In the genomic region with DNA sequence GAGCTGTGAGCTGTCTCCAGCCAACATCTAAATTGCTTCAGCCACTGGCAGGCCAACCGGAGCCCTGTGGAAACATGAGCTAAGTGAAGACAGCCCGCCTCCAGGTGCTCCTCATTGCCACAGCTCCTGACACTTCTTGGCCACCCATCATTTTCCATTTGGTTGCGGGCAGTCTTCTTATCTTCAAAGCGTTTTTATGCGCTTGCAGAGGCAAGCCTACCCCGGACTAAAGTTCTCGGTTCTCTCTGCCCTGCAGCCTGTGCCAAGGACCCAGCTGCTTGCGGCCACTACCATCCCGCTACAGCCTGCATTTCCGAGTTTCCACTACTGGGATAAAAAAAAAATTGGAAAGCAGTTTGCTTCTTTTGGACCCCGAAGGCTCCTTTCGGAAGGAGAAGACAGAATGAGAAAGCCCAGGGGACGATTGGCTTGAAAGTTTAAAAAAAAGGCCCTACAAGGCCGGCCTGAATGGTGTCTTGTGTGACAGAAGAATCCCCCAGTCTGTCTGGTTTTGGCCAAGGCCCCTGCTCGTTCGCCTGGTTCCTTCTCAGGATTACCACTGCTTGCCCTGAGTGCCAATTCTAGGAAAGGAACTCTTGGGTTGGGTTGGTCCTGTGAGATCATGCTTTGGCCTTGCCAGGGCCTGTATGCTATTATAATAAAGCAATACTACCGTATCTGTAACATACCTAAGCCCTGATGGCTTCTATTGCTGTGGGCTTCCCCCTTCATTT, we compare ENCODE assay signal across 13 mouse cellular contexts.
DNase-seq lines count a peak whose midpoint lies in the region; ATAC-seq and TF ChIP-seq lines count a peak whose summit lies in the region.
"Had no signal": no experiment of that assay in that cellular context is flagged by ENCODE, and none has a peak within 500 bp of the region (broad histone marks: within the 10 kb centered on the region; RNA-seq: fewer than 3 reads in every experiment).

No protein-coding gene starts in this region.

- no peaks in the 10 kb centered on the region for H3K27me3 ChIP-seq in heart, postnatal 0 days (ENCODE audit: control insufficient read depth, insufficient read depth, low read length)
- H3K27me3 ChIP-seq: CH12.LX; liver, embryonic 15.5 days had no signal

- no peak for TF ChIP-seq CTCF in heart, postnatal 0 days (IDR thresholded peaks at IDR 0.05; ENCODE audit: low read depth)

- H3K4me3 ChIP-seq in heart, postnatal 0 days (ENCODE audit: low read depth, low read length) = no peak overlapping the region
- H3K4me3 ChIP-seq: left cerebral cortex, adult 2 months; liver, embryonic 15.5 days had no signal

- peak; percentile 53; the same call in 1 of the 2 replicates for ATAC-seq in heart, postnatal 0 days (ENCODE audit: insufficient read depth, low read depth)
- ATAC-seq: midbrain, embryonic 16.5 days had no signal

- no peaks in the 10 kb centered on the region for H3K36me3 ChIP-seq in heart, postnatal 0 days (replicated peaks; ENCODE audit: control insufficient read depth, insufficient read depth, low read length)
- H3K36me3 ChIP-seq: liver, embryonic 15.5 days had no signal

- peak; percentile 16 for DNase-seq in kidney, postnatal 10 days
- no peak for DNase-seq in kidney, postnatal 25 days
- peak; percentile 4 to 17 for DNase-seq in gastrocnemius, adult 8-10 months (ENCODE audit: low spot score in 2 of 2)
- peak; percentile 23 for DNase-seq in heart, postnatal 0 days (ENCODE audit: low spot score)
- DNase-seq in lung, postnatal 4 days = peak; percentile 23 to 67
- DNase-seq in layer of hippocampus, adult 18-20 months (ENCODE audit: low spot score in 2 of 2) = no peak
- no peak for DNase-seq in cerebellum, adult 11 months
- DNase-seq: kidney, adult 2 months; right cerebral cortex, postnatal 4 days had no signal

- peak; percentile 29; the same call in 1 of the 2 replicates for TF ChIP-seq EP300 in heart, postnatal 0 days (IDR thresholded peaks at IDR 0.05; ENCODE audit: low read depth)

- H3K27ac ChIP-seq in heart, postnatal 0 days (ENCODE audit: low read depth) = no peak overlapping the region
- H3K27ac ChIP-seq: left cerebral cortex, adult 2 months; liver, embryonic 15.5 days had no signal

- WGBS in heart, postnatal 0 days = 50% methylated on average over 17 of the region's 17 CpGs

- H3K4me2 ChIP-seq in heart, postnatal 0 days (ENCODE audit: low read depth, low read length) = no peak overlapping the region
- H3K4me2 ChIP-seq: liver, embryonic 15.5 days had no signal

- no peaks in the 10 kb centered on the region for H3K9me3 ChIP-seq in heart, postnatal 0 days (replicated peaks; ENCODE audit: control insufficient read depth, low read length)
- H3K9me3 ChIP-seq: liver, embryonic 15.5 days had no signal

- H3K9ac ChIP-seq in heart, postnatal 0 days (replicated peaks; ENCODE audit: low read depth, low read length) = no peak overlapping the region
- H3K9ac ChIP-seq: liver, embryonic 15.5 days had no signal

- no peaks in the 10 kb centered on the region for H3K4me1 ChIP-seq in heart, postnatal 0 days (ENCODE audit: control insufficient read depth, insufficient read depth)
- H3K4me1 ChIP-seq: liver, embryonic 15.5 days had no signal

Comparison
In these comparisons a context has a peak if more than half of its experiments do, and no peak if none do; other contexts are left out.
1. DNase-seq: peak in kidney, postnatal 10 days (single experiment), gastrocnemius, adult 8-10 months (2 of 2), heart, postnatal 0 days (single experiment) and lung, postnatal 4 days (2 of 2); none in kidney, postnatal 25 days (0 of 2), layer of hippocampus, adult 18-20 months (0 of 2) and cerebellum, adult 11 months (single experiment).